Mouse (Mus musculus) liver, embryonic 11.5 days (tissue): ENCODE measurements at regions not wholly inside any gene's neighbourhood (a gene's known extent, or its start where the extent isn't known, plus 50 kb on each side); places are given as distances from the start of the nearest gene placed in this dataset.
"Not testable (repeated sequence)": the region's sequence is repeated elsewhere in the genome, so short reads cannot be mapped to it uniquely, and the experiment has no call there.

Experiments
- ATAC-seq: fragments of 200-750 bp; cut with Nextera tagmentation; replicated peaks from 2 replicates; pipeline ENCODE4 v1.8.0; 2017; ENCODE audit warnings: moderate number of reproducible peaks, mild to moderate bottlenecking, moderate TSS enrichment, moderate library complexity; ENCODE audit not compliant: low FRiP score
- DNase-seq: peaks from one replicate; pipeline ENCODE4 v3.0.0-alpha.2; 2017; ENCODE audit warnings: low spot score
- H3K27ac ChIP-seq: fragments of 300-500 bp; sonication (generic); 2 replicates; pipeline ENCODE4 v1.5.1; 2014; ENCODE audit warnings: mild to moderate bottlenecking, low read depth, low read length, control low read depth
- H3K27me3 ChIP-seq: fragments of 300-500 bp; sonication (generic); replicated peaks from 2 replicates; pipeline ENCODE4 v1.6.1; 2014; ENCODE audit warnings: low read length, mixed read lengths; ENCODE audit not compliant: control insufficient read depth, insufficient read depth
- H3K36me3 ChIP-seq: fragments of 300-500 bp; sonication (generic); 2 replicates; pipeline ENCODE4 v1.6.1; 2014; ENCODE audit warnings: mild to moderate bottlenecking, low read length, moderate library complexity, mixed read lengths; ENCODE audit not compliant: control insufficient read depth, insufficient read depth
- H3K4me1 ChIP-seq: fragments of 300-500 bp; sonication (generic); replicated peaks from 2 replicates; pipeline ENCODE4 v1.6.1; 2014; ENCODE audit warnings: low read length, mixed read lengths; ENCODE audit not compliant: control insufficient read depth, insufficient read depth
- H3K4me2 ChIP-seq: fragments of 300-500 bp; sonication (generic); 2 replicates; pipeline ENCODE4 v1.6.1; 2014; ENCODE audit warnings: mild to moderate bottlenecking, control low read depth, moderate library complexity
- H3K4me3 ChIP-seq: fragments of 300-500 bp; sonication (generic); 2 replicates; pipeline ENCODE4 v1.5.1; 2014; ENCODE audit warnings: low read depth, low read length, control low read depth
- H3K9ac ChIP-seq: fragments of 300-500 bp; sonication (generic); 2 replicates; pipeline ENCODE4 v1.6.1; 2014; ENCODE audit warnings: low read depth, low read length, control low read depth
- H3K9me3 ChIP-seq: fragments of 300-500 bp; sonication (generic); 2 replicates; pipeline ENCODE4 v1.6.1; 2016; ENCODE audit warnings: low read length, inconsistent platforms, mixed read lengths; ENCODE audit not compliant: control insufficient read depth
- whole genome bisulfite sequencing: fragments of 180-500 bp; shearing (Covaris S2); extraction: QIAGEN DNeasy Blood & Tissue Kit; methylation state at CpG from one replicate; pipeline ENCODE4 v1.1.7; 2014; 5-methylcytosine and 5-hydroxymethylcytosine counted together

DNA sequence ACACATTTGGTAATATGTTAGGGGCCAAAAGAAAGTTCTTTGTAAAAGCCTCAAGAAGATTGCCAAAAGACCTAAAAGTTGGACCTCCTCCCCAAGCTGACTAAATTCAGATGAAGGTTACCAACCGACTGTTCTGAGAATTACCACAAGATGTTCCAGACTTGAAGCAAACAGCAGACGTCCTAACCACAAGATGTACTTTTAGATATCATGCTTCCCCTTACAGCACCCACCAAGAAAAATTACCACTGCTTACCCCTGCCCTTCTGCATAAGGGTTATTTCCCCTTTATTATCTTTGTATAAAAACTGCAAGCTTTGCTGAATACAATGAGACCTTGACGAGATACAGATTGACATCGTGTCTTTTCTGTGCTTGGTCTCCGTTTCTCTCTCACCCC is 121.6 kb upstream of the Cst10 start:
- Histone ChIP-seq H3K27me3 (no peaks in the 10 kb centered on the region), H3K36me3 (no peaks in the 10 kb centered on the region), H3K9ac (no peak overlapping the region), H3K4me1 (no peaks in the 10 kb centered on the region), H3K4me3 (no peak overlapping the region), H3K9me3 (no peaks in the 10 kb centered on the region), H3K4me2 (no peak overlapping the region), H3K27ac (no peak overlapping the region)
- 60% methylated on average over 5 of the region's 5 CpGs for whole genome bisulfite sequencing
- ATAC-seq = no peak
- DNase-seq = no peak

- Histone ChIP-seq H3K4me3 (no peak overlapping the region), H3K36me3 (no peaks in the 10 kb centered on the region), H3K4me2 (no peak overlapping the region), H3K27me3 (no peaks in the 10 kb centered on the region), H3K9ac (no peak overlapping the region), H3K27ac (no peak overlapping the region), H3K9me3 (no peaks in the 10 kb centered on the region), H3K4me1 (no peaks in the 10 kb centered on the region)
- no peak for DNase-seq
- no peak for ATAC-seq
- 59% methylated on average over 1 of the region's 1 CpGs for WGBS
These were observed 120.7 kb upstream of the Cst10 start for GRCm38 (mm10) chr2:149284199-149284598.

DNA sequence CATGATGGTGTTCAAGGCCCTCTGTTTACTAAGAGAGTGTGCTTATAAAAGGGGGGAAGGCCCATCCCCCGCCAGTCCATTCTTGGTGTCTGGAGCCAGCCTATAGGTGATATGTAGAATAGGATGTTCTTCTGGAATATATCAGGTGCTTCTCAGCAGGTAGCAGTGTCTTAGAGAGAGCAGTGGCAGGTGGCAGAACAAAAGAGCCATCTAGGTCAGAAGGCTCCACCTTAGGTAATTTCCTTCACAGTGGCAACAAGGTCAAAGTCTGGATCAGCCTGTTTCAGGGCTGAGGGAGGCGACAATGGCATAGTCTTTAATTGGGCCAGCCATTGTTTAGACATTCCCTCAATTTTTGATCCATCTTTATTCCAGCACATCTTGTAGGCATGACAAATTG is 107.9 kb upstream of the Cst10 start:
- H3K9ac ChIP-seq, H3K4me2 ChIP-seq, ATAC-seq, H3K4me3 ChIP-seq, DNase-seq, H3K9me3 ChIP-seq, H3K36me3 ChIP-seq, H3K4me1 ChIP-seq, H3K27me3 ChIP-seq, H3K27ac ChIP-seq: not testable (repeated sequence)
- 78% methylated on average over 2 of the region's 2 CpGs for WGBS

GRCm38 (mm10) chr2:149305553-149305952 is 99.3 kb upstream of the Cst10 start:
- DNase-seq (no peak), ATAC-seq (no peak)
- Histone ChIP-seq H3K9me3 (peaks cover 4% of the 10 kb centered on the region; the same call in 1 of the 2 replicates), H3K27me3 (no peaks in the 10 kb centered on the region), H3K27ac (no peak overlapping the region), H3K9ac (no peak overlapping the region), H3K36me3 (no peaks in the 10 kb centered on the region), H3K4me2 (no peak overlapping the region), H3K4me3 (no peak overlapping the region), H3K4me1 (no peaks in the 10 kb centered on the region)
- WGBS = 76% methylated on average over 1 of the region's 1 CpGs

GRCm38 (mm10) chr2:149350239-149350811 is 54.5 kb upstream of the Cst10 start:
- H3K9ac ChIP-seq = no peak overlapping the region
- DNase-seq = no peak
- no peak overlapping the region for H3K4me2 ChIP-seq
- no peaks in the 10 kb centered on the region for H3K27me3 ChIP-seq
- H3K36me3 ChIP-seq = no peaks in the 10 kb centered on the region
- H3K4me3 ChIP-seq = no peak overlapping the region
- H3K4me1 ChIP-seq = no peaks in the 10 kb centered on the region
- 15% methylated on average over 3 of the region's 3 CpGs for WGBS
- no peaks in the 10 kb centered on the region for H3K9me3 ChIP-seq
- peak; percentile 51; the same call in 1 of the 2 replicates for ATAC-seq
- H3K27ac ChIP-seq = no peak overlapping the region
